Mouse (Mus musculus): ENCODE data around the gene Nhsl1.

DNA sequence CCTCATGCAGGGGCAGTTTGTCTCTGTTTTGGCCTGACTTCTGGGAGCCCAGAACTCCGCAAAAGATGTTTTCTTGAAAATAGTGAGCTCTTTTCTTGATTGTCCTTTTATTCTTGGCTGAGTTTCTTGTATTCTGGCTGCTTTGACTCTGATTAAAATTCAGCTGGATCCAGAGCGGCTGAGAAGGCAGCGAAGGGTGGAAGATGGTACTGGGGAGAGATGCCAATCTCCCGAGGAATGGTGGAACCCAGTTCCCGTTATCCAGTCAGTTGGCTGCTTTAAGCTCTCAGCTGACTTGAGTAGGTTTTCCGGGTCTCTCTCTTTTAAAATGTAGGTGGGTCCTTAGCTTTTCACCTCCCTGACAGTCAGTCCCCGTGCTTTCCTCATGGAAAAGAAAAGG, 47.9 kb downstream of the Nhsl1 start:
- no peak for TF ChIP-seq CTCF (IDR thresholded peaks at IDR 0.05; ENCODE audit: extremely low read depth, insufficient read length, insufficient replicate concordance, low read depth, low read length)
- no peak for TF ChIP-seq POLR2A (IDR thresholded peaks at IDR 0.05; ENCODE audit: low read depth, low read length)
